Mouse (Mus musculus): Measurements from ENCODE around the gene Lrch4.

DNA sequence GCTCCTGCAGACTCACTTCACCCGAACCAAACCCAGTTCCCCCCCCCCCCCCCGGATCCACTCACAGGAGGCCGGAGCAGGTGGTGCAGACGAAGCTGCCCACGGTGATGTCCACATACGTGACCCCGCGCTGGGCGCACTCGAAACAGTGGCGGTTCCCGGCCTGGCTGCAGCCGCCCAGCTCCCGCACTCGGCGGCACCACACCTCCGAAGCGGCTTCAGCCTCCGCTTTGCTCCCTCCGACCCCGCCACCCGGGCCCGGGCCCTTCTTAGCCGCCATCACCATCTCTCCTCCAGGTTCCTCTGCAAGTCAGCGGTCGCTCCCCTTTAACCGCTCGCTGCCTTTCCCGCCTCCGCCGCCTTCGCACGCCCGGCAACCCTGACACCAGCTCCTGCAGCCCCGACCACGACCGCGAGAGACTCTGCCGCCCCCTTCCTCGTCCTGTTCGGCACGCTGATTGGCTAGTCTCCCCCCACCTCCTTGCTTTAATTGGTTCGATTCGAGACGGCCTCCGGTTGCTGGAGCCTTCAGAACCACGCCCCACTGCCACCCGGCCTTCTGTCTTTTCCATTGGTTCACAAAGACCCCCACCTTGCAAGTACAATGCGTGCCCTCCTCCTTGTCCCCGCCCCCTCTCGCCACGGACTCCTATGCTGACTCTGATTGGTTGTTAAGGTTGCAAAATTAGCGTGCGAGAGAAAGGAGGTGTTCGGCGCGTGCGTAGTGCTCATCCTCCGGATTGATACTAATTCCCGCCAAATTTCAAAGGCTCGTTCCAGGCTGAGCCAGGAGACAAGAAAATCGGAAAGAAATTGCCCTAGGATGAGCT lies 55.6 kb downstream of the Lrch4 start, which contains the start of gene Agfg2:
- TF ChIP-seq CTCF (IDR thresholded peaks at IDR 0.05; ENCODE audit: low read depth) (peak; percentile 50; the same call in 1 of the 2 replicates), EP300 (IDR thresholded peaks at IDR 0.05; ENCODE audit: low read depth) (peak; percentile 60)
